Mouse (Mus musculus): ENCODE results near the gene Hebp1. TPM values are rescaled to one million over a fixed set of nuclear protein-coding genes. Genes with fewer than 3 reads are reported as not detected.

Gene Hebp1
- polyA plus RNA-seq, 1 experiment from 2014 or later: 3.3 TPM

- WGBS: 78% methylated on average over 15 of the region's 15 CpGs
- no peaks in the 10 kb centered on the region for H3K4me1 ChIP-seq (replicated peaks; ENCODE audit: control insufficient read depth, insufficient read depth, low read length)
- no peak for DNase-seq (ENCODE audit: low spot score)
- H3K27me3 ChIP-seq (ENCODE audit: control insufficient read depth, insufficient read depth, low read length): peaks cover 3% of the 10 kb centered on the region; the same call in 1 of the 2 replicates
- no peak overlapping the region for H3K9ac ChIP-seq
- no peak overlapping the region for H3K4me2 ChIP-seq (replicated peaks)
- H3K36me3 ChIP-seq (replicated peaks; ENCODE audit: control insufficient read depth, insufficient read depth): no peaks in the 10 kb centered on the region
- H3K9me3 ChIP-seq (ENCODE audit: control insufficient read depth, low read length): no peaks in the 10 kb centered on the region
- no peak overlapping the region for H3K4me3 ChIP-seq (replicated peaks; ENCODE audit: low read length)
- H3K27ac ChIP-seq: no peak overlapping the region
- ATAC-seq (ENCODE audit: low FRiP score): no peak
These were observed 96.9 kb downstream of the Hebp1 start for GRCm38 (mm10) chr6:135100787-135101472.

- Histone ChIP-seq H3K4me2 (replicated peaks) (no peak overlapping the region), H3K4me1 (replicated peaks; ENCODE audit: control insufficient read depth, insufficient read depth, low read length) (no peaks in the 10 kb centered on the region), H3K4me3 (replicated peaks; ENCODE audit: low read length) (no peak overlapping the region), H3K27ac (no peak overlapping the region), H3K9ac (no peak overlapping the region), H3K9me3 (ENCODE audit: control insufficient read depth, low read length) (no peaks in the 10 kb centered on the region), H3K36me3 (replicated peaks; ENCODE audit: control insufficient read depth, insufficient read depth) (no peaks in the 10 kb centered on the region), H3K27me3 (ENCODE audit: control insufficient read depth, insufficient read depth, low read length) (no peaks in the 10 kb centered on the region)
- DNase-seq (ENCODE audit: low spot score) (no peak), ATAC-seq (ENCODE audit: low FRiP score) (no peak)
- 67% methylated on average over 12 of the region's 12 CpGs for WGBS
These were observed 104.9 kb downstream of the Hebp1 start for GRCm38 (mm10) chr6:135092798-135093470.

DNA sequence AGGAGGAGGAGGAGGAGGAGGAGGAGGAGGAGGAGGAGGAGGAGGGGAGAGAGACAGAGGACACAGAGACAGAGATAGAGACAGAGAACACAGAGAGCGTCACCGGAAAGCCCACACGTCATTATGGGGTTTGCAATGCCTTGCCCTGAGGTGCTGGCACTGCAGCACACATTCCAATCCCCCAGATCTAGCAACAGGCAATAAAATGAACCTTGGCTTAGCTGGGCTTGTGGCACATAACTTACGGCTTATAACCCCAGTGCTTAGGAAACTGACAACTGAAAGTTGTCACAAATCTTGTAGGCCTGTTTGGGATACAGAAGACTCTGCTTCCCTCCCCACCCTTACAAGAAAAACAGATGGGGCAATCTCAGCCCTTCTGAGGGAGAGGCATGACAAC lies 107.2 kb downstream of the Hebp1 start:
- Histone ChIP-seq H3K4me2 (replicated peaks) (no peak overlapping the region), H3K9ac (no peak overlapping the region), H3K4me1 (replicated peaks; ENCODE audit: control insufficient read depth, insufficient read depth, low read length) (no peaks in the 10 kb centered on the region), H3K27me3 (ENCODE audit: control insufficient read depth, insufficient read depth, low read length) (no peaks in the 10 kb centered on the region), H3K36me3 (replicated peaks; ENCODE audit: control insufficient read depth, insufficient read depth) (no peaks in the 10 kb centered on the region), H3K4me3 (replicated peaks; ENCODE audit: low read length) (no peak overlapping the region), H3K27ac (no peak overlapping the region), H3K9me3 (ENCODE audit: control insufficient read depth, low read length) (no peaks in the 10 kb centered on the region)
- no peak for ATAC-seq (ENCODE audit: low FRiP score)
- DNase-seq (ENCODE audit: low spot score): no peak
- 53% methylated on average over 4 of the region's 4 CpGs for WGBS

DNA sequence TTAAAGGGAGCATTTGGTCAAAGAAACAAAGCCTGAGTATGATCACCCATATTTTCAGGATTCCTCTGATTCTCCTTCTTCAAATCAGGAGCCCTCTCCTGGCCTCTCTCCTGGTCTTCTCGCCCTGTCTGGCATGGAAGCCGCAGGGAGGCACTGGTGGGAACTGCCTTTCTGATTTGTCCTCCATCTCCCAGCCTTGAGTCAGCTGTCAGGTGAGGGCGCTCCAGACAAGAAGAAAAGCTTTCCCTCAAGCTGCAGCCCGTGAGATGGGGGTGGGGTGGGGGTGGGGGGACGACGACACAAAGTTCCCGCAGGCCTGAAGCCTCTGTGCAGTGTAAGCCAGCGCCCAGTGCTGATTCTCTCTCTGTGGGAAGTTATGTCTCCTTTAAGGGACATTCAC lies 108.0 kb downstream of the Hebp1 start:
- Histone ChIP-seq H3K9ac (no peak overlapping the region), H3K27me3 (ENCODE audit: control insufficient read depth, insufficient read depth, low read length) (no peaks in the 10 kb centered on the region), H3K9me3 (ENCODE audit: control insufficient read depth, low read length) (no peaks in the 10 kb centered on the region), H3K4me2 (replicated peaks) (no peak overlapping the region), H3K4me1 (replicated peaks; ENCODE audit: control insufficient read depth, insufficient read depth, low read length) (no peaks in the 10 kb centered on the region), H3K4me3 (replicated peaks; ENCODE audit: low read length) (no peak overlapping the region), H3K27ac (no peak overlapping the region), H3K36me3 (replicated peaks; ENCODE audit: control insufficient read depth, insufficient read depth) (no peaks in the 10 kb centered on the region)
- 16% methylated on average over 8 of the region's 8 CpGs for WGBS
- ATAC-seq (ENCODE audit: low FRiP score) (no peak), DNase-seq (ENCODE audit: low spot score) (no peak)

GRCm38 (mm10) chr6:135087721-135088451 lies 109.9 kb downstream of the Hebp1 start:
- H3K4me2 ChIP-seq (replicated peaks): peak overlapping the region; percentile 39
- no peak overlapping the region for H3K9ac ChIP-seq
- peak; percentile 88 for ATAC-seq (ENCODE audit: low FRiP score)
- H3K9me3 ChIP-seq (ENCODE audit: control insufficient read depth, low read length): no peaks in the 10 kb centered on the region
- 27% methylated on average over 19 of the region's 19 CpGs for WGBS
- DNase-seq (ENCODE audit: low spot score): peak; percentile 98
- H3K4me1 ChIP-seq (replicated peaks; ENCODE audit: control insufficient read depth, insufficient read depth, low read length): no peaks in the 10 kb centered on the region
- no peak overlapping the region for H3K27ac ChIP-seq
- no peak overlapping the region for H3K4me3 ChIP-seq (replicated peaks; ENCODE audit: low read length)
- no peaks in the 10 kb centered on the region for H3K36me3 ChIP-seq (replicated peaks; ENCODE audit: control insufficient read depth, insufficient read depth)
- no peaks in the 10 kb centered on the region for H3K27me3 ChIP-seq (ENCODE audit: control insufficient read depth, insufficient read depth, low read length)

Other genes with a start within 250 kb of the Hebp1 start
- 3.9 TPM in 2 replicates for gene Apold1, start 216.3 kb downstream of the Hebp1 start, polyA plus RNA-seq (2014; fragmentation: Nextera tagmentation; extraction: Ambion mirVana)
- 70.4 and 72.6 TPM in 2 replicates for gene Ddx47, start 186.4 kb downstream of the Hebp1 start, polyA plus RNA-seq (2014; fragmentation: Nextera tagmentation; extraction: Ambion mirVana)
- 0.09 and 0.56 TPM in 2 replicates for gene Gprc5a, start 132.4 kb downstream of the Hebp1 start, polyA plus RNA-seq (2014; fragmentation: Nextera tagmentation; extraction: Ambion mirVana)
- gene Gprc5d, start 79.7 kb downstream of the Hebp1 start, polyA plus RNA-seq (2014; fragmentation: Nextera tagmentation; extraction: Ambion mirVana): not detected in 2 replicates
- gene Fam234b, start within 50 bp of the Hebp1 start, polyA plus RNA-seq (2014; fragmentation: Nextera tagmentation; extraction: Ambion mirVana): 117 and 126 TPM in 2 replicates
- gene Gsg1, start 56.3 kb upstream of the Hebp1 start, polyA plus RNA-seq (2014; fragmentation: Nextera tagmentation; extraction: Ambion mirVana): 0.15 and 0.31 TPM in 2 replicates
- 0.16 and 0.31 TPM in 2 replicates for gene Pbp2, start 112.4 kb upstream of the Hebp1 start, polyA plus RNA-seq (2014; fragmentation: Nextera tagmentation; extraction: Ambion mirVana)
- gene Emp1, start 164.5 kb upstream of the Hebp1 start, polyA plus RNA-seq (2014; fragmentation: Nextera tagmentation; extraction: Ambion mirVana): 4.9 and 5.3 TPM in 2 replicates